Mouse (Mus musculus): Measurements from ENCODE around the gene Zfp839. TPM values are rescaled to one million over a fixed set of nuclear protein-coding genes. Genes with fewer than 3 reads are reported as not detected.

Gene Zfp839
- polyA plus RNA-seq, 1 experiment from 2014 or later = 7.7 TPM

- Histone ChIP-seq H3K9me3 (peaks cover 3% of the 10 kb centered on the region; the same call in 1 of the 2 replicates), H3K4me1 (no peaks in the 10 kb centered on the region), H3K27ac (no peak overlapping the region), H3K4me2 (no peak overlapping the region), H3K9ac (no peak overlapping the region), H3K36me3 (0 out of 2 replicates have a peak, but pooled peaks cover 3% of the 10 kb centered on the region), H3K4me3 (no peak overlapping the region), H3K27me3 (no peaks in the 10 kb centered on the region)
- ATAC-seq (ENCODE audit: insufficient number of reproducible peaks, insufficient read depth, low FRiP score, low TSS enrichment, low read depth) = no peak
- 80% methylated on average over 8 of the region's 8 CpGs for WGBS
Measured at GRCm38 (mm10) chr12:110819367-110819766, 30.7 kb upstream of the Zfp839 start.

DNA sequence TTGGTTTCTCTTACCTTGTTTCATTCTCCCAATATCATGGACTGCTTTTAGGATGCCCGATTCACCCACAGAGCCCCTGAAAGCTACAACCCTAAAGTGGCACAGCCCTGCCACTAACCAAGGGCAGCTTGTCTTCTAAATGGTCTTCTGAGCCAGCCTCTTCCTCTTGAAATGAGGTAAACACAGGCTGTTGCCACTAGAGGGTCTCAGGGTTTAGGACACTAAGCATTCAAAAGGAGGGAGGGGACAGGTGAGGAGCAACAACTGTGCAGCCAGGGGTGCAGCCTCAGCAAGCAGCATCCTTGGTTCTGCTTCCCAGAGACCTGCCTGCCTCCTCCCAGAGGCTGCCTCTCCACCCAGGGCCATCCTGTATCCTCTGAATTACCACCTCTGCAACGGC, 28.3 kb upstream of the Zfp839 start:
- Histone ChIP-seq H3K9ac (0 out of 2 replicates have a peak overlapping the region, but pooled peaks have one; percentile 1), H3K4me1 (no peaks in the 10 kb centered on the region), H3K9me3 (no peaks in the 10 kb centered on the region), H3K4me2 (no peak overlapping the region), H3K27me3 (no peaks in the 10 kb centered on the region), H3K4me3 (no peak overlapping the region), H3K27ac (no peak overlapping the region), H3K36me3 (no peaks in the 10 kb centered on the region)
- no peak for ATAC-seq (ENCODE audit: insufficient number of reproducible peaks, insufficient read depth, low FRiP score, low TSS enrichment, low read depth)
- WGBS = 86% methylated on average over 2 of the region's 2 CpGs

DNA sequence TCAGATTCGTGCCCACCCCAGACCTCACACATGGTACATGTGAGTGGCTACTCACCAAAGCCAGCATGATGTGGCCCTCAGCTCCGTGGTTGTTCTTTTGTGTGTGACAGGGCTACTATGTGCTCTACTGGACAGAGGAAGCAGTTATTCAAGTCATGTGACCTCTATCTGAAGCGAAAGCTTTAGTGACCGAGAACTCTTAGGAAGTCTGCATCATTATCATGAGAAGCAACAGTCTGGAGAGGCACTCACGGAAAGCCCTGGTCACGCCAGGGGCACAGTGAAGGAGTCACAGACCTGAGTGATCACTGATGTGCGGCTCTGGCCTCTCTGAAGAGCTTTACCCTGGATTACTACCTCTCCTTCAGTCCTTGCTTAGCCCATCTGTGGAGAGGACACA, 27.7 kb upstream of the Zfp839 start:
- no peak for ATAC-seq (ENCODE audit: insufficient number of reproducible peaks, insufficient read depth, low FRiP score, low TSS enrichment, low read depth)
- WGBS = 86% methylated on average over 7 of the region's 7 CpGs

DNA sequence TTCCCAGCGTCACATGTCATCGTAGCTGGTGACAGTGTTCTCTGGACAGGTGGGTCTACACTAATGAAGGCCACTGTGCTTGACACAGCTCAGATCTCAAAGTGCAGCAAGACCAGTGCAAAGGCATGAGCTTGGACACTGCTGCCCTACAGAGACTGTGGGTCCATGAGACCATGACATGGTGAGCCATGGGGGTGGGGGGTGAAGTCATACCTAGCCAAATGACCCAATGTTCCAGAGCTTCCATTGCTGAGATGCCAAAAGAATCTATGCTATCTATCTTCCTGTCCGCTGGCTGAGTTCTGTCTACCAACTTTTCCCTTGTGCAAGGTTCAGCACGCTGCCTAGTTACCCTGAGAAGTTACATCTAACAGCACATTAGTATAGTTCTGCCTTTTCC, 21.1 kb upstream of the Zfp839 start:
- ATAC-seq (ENCODE audit: insufficient number of reproducible peaks, insufficient read depth, low FRiP score, low TSS enrichment, low read depth) = no peak
- WGBS = 93% methylated on average over 4 of the region's 4 CpGs
- Histone ChIP-seq H3K27me3 (no peaks in the 10 kb centered on the region), H3K4me3 (no peak overlapping the region), H3K9me3 (no peaks in the 10 kb centered on the region), H3K4me2 (no peak overlapping the region), H3K9ac (no peak overlapping the region), H3K27ac (no peak overlapping the region), H3K4me1 (no peaks in the 10 kb centered on the region), H3K36me3 (no peaks in the 10 kb centered on the region)

More for the DNA sequence above, 27.7 kb upstream of the Zfp839 start:
- Histone ChIP-seq H3K4me3 (no peak overlapping the region), H3K36me3 (no peaks in the 10 kb centered on the region), H3K9me3 (no peaks in the 10 kb centered on the region), H3K4me1 (no peaks in the 10 kb centered on the region), H3K4me2 (no peak overlapping the region), H3K9ac (no peak overlapping the region), H3K27me3 (no peaks in the 10 kb centered on the region), H3K27ac (no peak overlapping the region)

- no peak overlapping the region for H3K27ac ChIP-seq
- no peaks in the 10 kb centered on the region for H3K4me1 ChIP-seq
- H3K27me3 ChIP-seq = no peaks in the 10 kb centered on the region
- no peaks in the 10 kb centered on the region for H3K36me3 ChIP-seq
- WGBS = 86% methylated on average over 9 of the region's 11 CpGs
- no peak for ATAC-seq (ENCODE audit: insufficient number of reproducible peaks, insufficient read depth, low FRiP score, low TSS enrichment, low read depth)
- no peaks in the 10 kb centered on the region for H3K9me3 ChIP-seq
- H3K9ac ChIP-seq = no peak overlapping the region
- H3K4me2 ChIP-seq = no peak overlapping the region
- no peak overlapping the region for H3K4me3 ChIP-seq
Measured at GRCm38 (mm10) chr12:110830293-110831024, 19.6 kb upstream of the Zfp839 start.

DNA sequence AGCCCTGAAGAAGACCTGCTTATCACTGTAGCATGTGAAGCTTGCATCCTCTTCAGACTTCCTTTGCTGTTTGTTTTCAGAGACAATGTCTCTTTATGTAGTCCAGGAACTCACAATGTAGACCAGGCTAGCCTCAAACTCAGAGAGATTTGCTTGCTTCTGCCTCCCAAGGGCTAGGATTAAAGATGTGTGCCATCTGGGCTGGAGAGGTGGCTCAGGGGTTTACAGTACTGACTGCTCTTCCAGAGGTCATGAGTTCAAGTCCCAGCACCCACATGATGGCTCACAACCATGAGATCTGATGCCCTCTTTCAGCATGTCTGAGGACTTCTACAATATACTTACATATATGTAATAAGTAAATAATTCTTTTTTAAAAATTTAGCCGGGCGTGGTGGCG, 14.9 kb upstream of the Zfp839 start:
- Histone ChIP-seq H3K4me3 (no peak overlapping the region), H3K9ac (no peak overlapping the region), H3K27ac (no peak overlapping the region), H3K9me3 (no peaks in the 10 kb centered on the region), H3K4me1 (peaks cover 16% of the 10 kb centered on the region), H3K27me3 (no peaks in the 10 kb centered on the region), H3K36me3 (no peaks in the 10 kb centered on the region), H3K4me2 (no peak overlapping the region)
- no peak for ATAC-seq (ENCODE audit: insufficient number of reproducible peaks, insufficient read depth, low FRiP score, low TSS enrichment, low read depth)
- 97% methylated on average over 3 of the region's 3 CpGs for WGBS

- Histone ChIP-seq H3K4me2 (peak overlapping the region; percentile 32; the same call in 1 of the 2 replicates), H3K27ac (peak overlapping the region; percentile 48; the same call in 1 of the 2 replicates), H3K9ac (peak overlapping the region; percentile 44; the same call in 1 of the 2 replicates), H3K27me3 (no peaks in the 10 kb centered on the region), H3K4me3 (no peak overlapping the region), H3K9me3 (no peaks in the 10 kb centered on the region), H3K36me3 (no peaks in the 10 kb centered on the region), H3K4me1 (peaks cover 16% of the 10 kb centered on the region)
- 39% methylated on average over 6 of the region's 6 CpGs for WGBS
- no peak for ATAC-seq (ENCODE audit: insufficient number of reproducible peaks, insufficient read depth, low FRiP score, low TSS enrichment, low read depth)
Measured at GRCm38 (mm10) chr12:110836729-110837128, 13.3 kb upstream of the Zfp839 start.

GRCm38 (mm10) chr12:110837192-110837841, 12.7 kb upstream of the Zfp839 start:
- WGBS = 28% methylated on average over 5 of the region's 5 CpGs
- Histone ChIP-seq H3K9ac (peak overlapping the region; percentile 44; the same call in 1 of the 2 replicates), H3K36me3 (no peaks in the 10 kb centered on the region), H3K27me3 (no peaks in the 10 kb centered on the region), H3K4me3 (no peak overlapping the region), H3K27ac (peak overlapping the region; percentile 48; the same call in 1 of the 2 replicates), H3K9me3 (no peaks in the 10 kb centered on the region), H3K4me1 (peaks cover 16% of the 10 kb centered on the region), H3K4me2 (peak overlapping the region; percentile 32; the same call in 1 of the 2 replicates)
- ATAC-seq (ENCODE audit: insufficient number of reproducible peaks, insufficient read depth, low FRiP score, low TSS enrichment, low read depth) = no peak

DNA sequence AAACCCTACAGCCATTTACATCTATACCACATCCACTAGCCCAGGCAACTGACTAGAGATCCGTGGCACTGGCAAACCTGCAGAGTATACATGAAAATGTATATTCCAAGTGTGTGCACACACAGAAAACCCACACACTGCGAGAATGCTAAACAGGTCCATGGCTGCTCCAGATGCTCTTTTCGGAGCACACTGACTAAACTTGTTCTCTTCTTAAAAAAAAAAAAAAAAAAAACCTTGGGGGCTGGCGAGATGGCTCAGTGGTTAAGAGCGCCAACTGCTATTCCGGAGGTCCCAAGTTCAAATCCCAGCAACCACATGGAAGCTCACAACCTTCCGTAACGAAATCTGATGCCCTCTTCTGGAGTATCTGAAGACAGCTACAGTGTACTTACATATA, 12.2 kb upstream of the Zfp839 start:
- WGBS = 89% methylated on average over 8 of the region's 8 CpGs
- Histone ChIP-seq H3K4me2 (no peak overlapping the region), H3K27me3 (no peaks in the 10 kb centered on the region), H3K4me1 (peaks cover 16% of the 10 kb centered on the region), H3K27ac (no peak overlapping the region), H3K36me3 (no peaks in the 10 kb centered on the region), H3K9me3 (no peaks in the 10 kb centered on the region), H3K9ac (no peak overlapping the region), H3K4me3 (no peak overlapping the region)
- ATAC-seq (ENCODE audit: insufficient number of reproducible peaks, insufficient read depth, low FRiP score, low TSS enrichment, low read depth) = no peak

- peaks cover 27% of the 10 kb centered on the region for H3K4me1 ChIP-seq
- H3K4me2 ChIP-seq = peak within 1 kb of the TSS; percentile 65
- 0 out of 2 replicates have a peak, but pooled peaks cover 3% of the 10 kb centered on the region for H3K27me3 ChIP-seq
- peak within 1 kb of the TSS; percentile 73 for H3K4me3 ChIP-seq
- no peaks in the 10 kb centered on the region for H3K9me3 ChIP-seq
- ATAC-seq (ENCODE audit: insufficient number of reproducible peaks, insufficient read depth, low FRiP score, low TSS enrichment, low read depth) = peak; percentile 69; the same call in 1 of the 2 replicates
- under 1% methylated on average over 71 of the region's 71 CpGs for WGBS
- peak within 1 kb of the TSS; percentile 12; the same call in 1 of the 2 replicates for H3K27ac ChIP-seq
- peak within 1 kb of the TSS; percentile 76 for H3K9ac ChIP-seq
- no peaks in the 10 kb centered on the region for H3K36me3 ChIP-seq
Measured at GRCm38 (mm10) chr12:110840348-110841198, 9.5 kb upstream of the Zfp839 start, which contains the start of gene Mok. Mok (minus strand) TSS chr12:110840939.
